Mouse (Mus musculus): ENCODE measurements around the gene Hsd3b7. TPM values are rescaled to one million over a fixed set of nuclear protein-coding genes. Genes with fewer than 3 reads are reported as not detected.

Gene Hsd3b7
- polyA plus RNA-seq, 1 experiment from 2014 or later = 8.3 TPM

Other genes with a start within 250 kb of the Hsd3b7 start
- 3.5 and 6.3 TPM in 2 replicates for gene Tmem265, start 239.2 kb upstream of the Hsd3b7 start, polyA plus RNA-seq (2016; fragmentation: Nextera tagmentation; extraction: Ambion mirVana)
- 53.6 and 54.1 TPM in 2 replicates for gene Phkg2, start 227.3 kb upstream of the Hsd3b7 start, polyA plus RNA-seq (2016; fragmentation: Nextera tagmentation; extraction: Ambion mirVana)
- gene Ccdc189, start 212.0 kb upstream of the Hsd3b7 start, polyA plus RNA-seq (2016; fragmentation: Nextera tagmentation; extraction: Ambion mirVana) = 11.9 and 16.1 TPM in 2 replicates
- gene Rnf40, start 211.8 kb upstream of the Hsd3b7 start, polyA plus RNA-seq (2016; fragmentation: Nextera tagmentation; extraction: Ambion mirVana) = 68.6 and 71.1 TPM in 2 replicates
- gene Zfp629, start 184.8 kb upstream of the Hsd3b7 start, polyA plus RNA-seq (2016; fragmentation: Nextera tagmentation; extraction: Ambion mirVana) = 39.9 and 42.8 TPM in 2 replicates
- gene Bcl7c, start 91.7 kb upstream of the Hsd3b7 start, polyA plus RNA-seq (2016; fragmentation: Nextera tagmentation; extraction: Ambion mirVana) = 79.0 and 79.2 TPM in 2 replicates
- gene Ctf1, start 87.9 kb upstream of the Hsd3b7 start, polyA plus RNA-seq (2016; fragmentation: Nextera tagmentation; extraction: Ambion mirVana) = 5.5 and 5.8 TPM in 2 replicates
- 0.13 and 0.21 TPM in 2 replicates for gene Ctf2, start 68.4 kb upstream of the Hsd3b7 start, polyA plus RNA-seq (2016; fragmentation: Nextera tagmentation; extraction: Ambion mirVana)
- 10.7 and 11.1 TPM in 2 replicates for gene Fbxl19, start 56.1 kb upstream of the Hsd3b7 start, polyA plus RNA-seq (2016; fragmentation: Nextera tagmentation; extraction: Ambion mirVana)
- 6.2 and 8.1 TPM in 2 replicates for gene Orai3, start 30.8 kb upstream of the Hsd3b7 start, polyA plus RNA-seq (2016; fragmentation: Nextera tagmentation; extraction: Ambion mirVana)
- gene Setd1a, start 23.9 kb upstream of the Hsd3b7 start, polyA plus RNA-seq (2016; fragmentation: Nextera tagmentation; extraction: Ambion mirVana) = 22.9 and 23.7 TPM in 2 replicates
- gene Gm49388, start 15.0 kb upstream of the Hsd3b7 start, polyA plus RNA-seq (2016; fragmentation: Nextera tagmentation; extraction: Ambion mirVana) = not detected in 2 replicates
- gene Stx4a, start 23.7 kb downstream of the Hsd3b7 start, polyA plus RNA-seq (2016; fragmentation: Nextera tagmentation; extraction: Ambion mirVana) = 20.1 and 21.5 TPM in 2 replicates
- 16.3 and 19.9 TPM in 2 replicates for gene Stx1b, start 23.9 kb downstream of the Hsd3b7 start, polyA plus RNA-seq (2016; fragmentation: Nextera tagmentation; extraction: Ambion mirVana)
- 22.5 and 24.6 TPM in 2 replicates for gene Zfp646, start 75.6 kb downstream of the Hsd3b7 start, polyA plus RNA-seq (2016; fragmentation: Nextera tagmentation; extraction: Ambion mirVana)
- gene Zfp668, start 76.2 kb downstream of the Hsd3b7 start, polyA plus RNA-seq (2016; fragmentation: Nextera tagmentation; extraction: Ambion mirVana) = 39.0 and 39.2 TPM in 2 replicates
- gene Prss53, start 90.4 kb downstream of the Hsd3b7 start, polyA plus RNA-seq (2016; fragmentation: Nextera tagmentation; extraction: Ambion mirVana) = 0.77 and 0.79 TPM in 2 replicates
- not detected in 2 replicates for gene Gm21974, start 94.8 kb downstream of the Hsd3b7 start, polyA plus RNA-seq (2016; fragmentation: Nextera tagmentation; extraction: Ambion mirVana)
- gene Vkorc1, start 95.0 kb downstream of the Hsd3b7 start, polyA plus RNA-seq (2016; fragmentation: Nextera tagmentation; extraction: Ambion mirVana) = 42.7 and 54.4 TPM in 2 replicates
- gene Bckdk, start 103.5 kb downstream of the Hsd3b7 start, polyA plus RNA-seq (2016; fragmentation: Nextera tagmentation; extraction: Ambion mirVana) = 83.7 and 85.5 TPM in 2 replicates
- 54.4 and 55.2 TPM in 2 replicates for gene Kat8, start 111.9 kb downstream of the Hsd3b7 start, polyA plus RNA-seq (2016; fragmentation: Nextera tagmentation; extraction: Ambion mirVana)
- gene Prss8, start 129.5 kb downstream of the Hsd3b7 start, polyA plus RNA-seq (2016; fragmentation: Nextera tagmentation; extraction: Ambion mirVana) = 0.43 and 1.3 TPM in 2 replicates
- 9.3 and 10.4 TPM in 2 replicates for gene Prss36, start 146.1 kb downstream of the Hsd3b7 start, polyA plus RNA-seq (2016; fragmentation: Nextera tagmentation; extraction: Ambion mirVana)
- gene Fus, start 166.9 kb downstream of the Hsd3b7 start, polyA plus RNA-seq (2016; fragmentation: Nextera tagmentation; extraction: Ambion mirVana) = 518 and 540 TPM in 2 replicates
- gene Pycard, start 193.3 kb downstream of the Hsd3b7 start, polyA plus RNA-seq (2016; fragmentation: Nextera tagmentation; extraction: Ambion mirVana) = 8.0 and 9.1 TPM in 2 replicates
- not detected in 2 replicates for gene Trim72, start 203.3 kb downstream of the Hsd3b7 start, polyA plus RNA-seq (2016; fragmentation: Nextera tagmentation; extraction: Ambion mirVana)